Mouse (Mus musculus): ENCODE results near the gene Olfr785. TPM values are rescaled to one million over a fixed set of nuclear protein-coding genes. Genes with fewer than 3 reads are reported as not detected.
"Not testable (repeated sequence)": the region's sequence is repeated elsewhere in the genome, so short reads cannot be mapped to it uniquely, and the experiment has no call there.

Olfr785 gene
- polyA plus RNA-seq (2014; fragmentation: Nextera tagmentation; extraction: Ambion mirVana), result not detected in 2 replicates

GRCm38 (mm10) chr10:129405126-129405525, at the start of gene Olfr785:
Gene Olfr785, plus strand, starts transcription at chr10:129405426.
- 65% methylated on average over 2 of the region's 2 CpGs for WGBS
- Histone ChIP-seq H3K4me3 (ENCODE audit: low read depth, low read length) (no peak within 1 kb of the TSS), H3K4me1 (ENCODE audit: control insufficient read depth, insufficient read depth, low read length) (no peaks in the 10 kb centered on the region), H3K4me2 (replicated peaks; ENCODE audit: low read depth, low read length) (no peak within 1 kb of the TSS), H3K27ac (ENCODE audit: low read length) (no peak within 1 kb of the TSS), H3K27me3 (ENCODE audit: control insufficient read depth, insufficient read depth, low read length) (no peaks in the 10 kb centered on the region), H3K9me3 (ENCODE audit: control insufficient read depth, low read depth, low read length) (no peaks in the 10 kb centered on the region), H3K36me3 (ENCODE audit: control insufficient read depth, insufficient read depth, low read length) (no peaks in the 10 kb centered on the region), H3K9ac (replicated peaks; ENCODE audit: low read depth, low read length) (no peak within 1 kb of the TSS)
- ATAC-seq (ENCODE audit: insufficient number of reproducible peaks, insufficient read depth, low FRiP score, low read depth), result no peak

- H3K27ac ChIP-seq (ENCODE audit: low read length); H3K4me3 ChIP-seq (ENCODE audit: low read depth, low read length); ATAC-seq (ENCODE audit: insufficient number of reproducible peaks, insufficient read depth, low FRiP score, low read depth); H3K4me1 ChIP-seq (ENCODE audit: control insufficient read depth, insufficient read depth, low read length); H3K36me3 ChIP-seq (ENCODE audit: control insufficient read depth, insufficient read depth, low read length); H3K27me3 ChIP-seq (ENCODE audit: control insufficient read depth, insufficient read depth, low read length); H3K9me3 ChIP-seq (ENCODE audit: control insufficient read depth, low read depth, low read length); H3K4me2 ChIP-seq (replicated peaks; ENCODE audit: low read depth, low read length); H3K9ac ChIP-seq (replicated peaks; ENCODE audit: low read depth, low read length): not testable (repeated sequence)
- WGBS, result 90% methylated on average over 4 of the region's 4 CpGs
Measured at GRCm38 (mm10) chr10:129356496-129356895, 48.7 kb upstream of the Olfr785 start.

GRCm38 (mm10) chr10:129357307-129357706, 47.9 kb upstream of the Olfr785 start:
- H3K9me3 ChIP-seq (ENCODE audit: control insufficient read depth, low read depth, low read length), result no peaks in the 10 kb centered on the region
- 70% methylated on average over 5 of the region's 5 CpGs for WGBS
- H3K9ac ChIP-seq (replicated peaks; ENCODE audit: low read depth, low read length), result no peak overlapping the region
- H3K27me3 ChIP-seq (ENCODE audit: control insufficient read depth, insufficient read depth, low read length), result no peaks in the 10 kb centered on the region
- no peaks in the 10 kb centered on the region for H3K4me1 ChIP-seq (ENCODE audit: control insufficient read depth, insufficient read depth, low read length)
- no peak overlapping the region for H3K4me2 ChIP-seq (replicated peaks; ENCODE audit: low read depth, low read length)
- H3K27ac ChIP-seq (ENCODE audit: low read length), result no peak overlapping the region
- H3K4me3 ChIP-seq (ENCODE audit: low read depth, low read length), result no peak overlapping the region
- no peaks in the 10 kb centered on the region for H3K36me3 ChIP-seq (ENCODE audit: control insufficient read depth, insufficient read depth, low read length)
- no peak for ATAC-seq (ENCODE audit: insufficient number of reproducible peaks, insufficient read depth, low FRiP score, low read depth)

GRCm38 (mm10) chr10:129374051-129374450, 31.2 kb upstream of the Olfr785 start:
- not testable (repeated sequence) for ATAC-seq (ENCODE audit: insufficient number of reproducible peaks, insufficient read depth, low FRiP score, low read depth); H3K9me3 ChIP-seq (ENCODE audit: control insufficient read depth, low read depth, low read length); H3K27ac ChIP-seq (ENCODE audit: low read length); H3K27me3 ChIP-seq (ENCODE audit: control insufficient read depth, insufficient read depth, low read length); H3K4me1 ChIP-seq (ENCODE audit: control insufficient read depth, insufficient read depth, low read length); H3K36me3 ChIP-seq (ENCODE audit: control insufficient read depth, insufficient read depth, low read length); H3K9ac ChIP-seq (replicated peaks; ENCODE audit: low read depth, low read length); H3K4me2 ChIP-seq (replicated peaks; ENCODE audit: low read depth, low read length); H3K4me3 ChIP-seq (ENCODE audit: low read depth, low read length)
- 93% methylated on average over 5 of the region's 5 CpGs for WGBS

- no peak within 1 kb of the TSS for H3K4me2 ChIP-seq (replicated peaks; ENCODE audit: low read depth, low read length)
- no peaks in the 10 kb centered on the region for H3K4me1 ChIP-seq (ENCODE audit: control insufficient read depth, insufficient read depth, low read length)
- no peaks in the 10 kb centered on the region for H3K27me3 ChIP-seq (ENCODE audit: control insufficient read depth, insufficient read depth, low read length)
- H3K4me3 ChIP-seq (ENCODE audit: low read depth, low read length), result no peak within 1 kb of the TSS
- ATAC-seq (ENCODE audit: insufficient number of reproducible peaks, insufficient read depth, low FRiP score, low read depth), result no peak
- no peak within 1 kb of the TSS for H3K9ac ChIP-seq (replicated peaks; ENCODE audit: low read depth, low read length)
- H3K36me3 ChIP-seq (ENCODE audit: control insufficient read depth, insufficient read depth, low read length), result no peaks in the 10 kb centered on the region
- H3K9me3 ChIP-seq (ENCODE audit: control insufficient read depth, low read depth, low read length), result no peaks in the 10 kb centered on the region
- no peak within 1 kb of the TSS for H3K27ac ChIP-seq (ENCODE audit: low read length)
Measured at GRCm38 (mm10) chr10:129383783-129384182, 21.4 kb upstream of the Olfr785 start, which contains the start of gene Olfr784. Gene Olfr784, plus strand, starts transcription at chr10:129384083.

GRCm38 (mm10) chr10:129400892-129401291, 4.3 kb upstream of the Olfr785 start:
- Histone ChIP-seq H3K36me3 (ENCODE audit: control insufficient read depth, insufficient read depth, low read length) (no peaks in the 10 kb centered on the region), H3K9me3 (ENCODE audit: control insufficient read depth, low read depth, low read length) (no peaks in the 10 kb centered on the region), H3K9ac (replicated peaks; ENCODE audit: low read depth, low read length) (no peak overlapping the region), H3K4me2 (replicated peaks; ENCODE audit: low read depth, low read length) (no peak overlapping the region), H3K4me3 (ENCODE audit: low read depth, low read length) (no peak overlapping the region), H3K27ac (ENCODE audit: low read length) (no peak overlapping the region), H3K27me3 (ENCODE audit: control insufficient read depth, insufficient read depth, low read length) (no peaks in the 10 kb centered on the region), H3K4me1 (ENCODE audit: control insufficient read depth, insufficient read depth, low read length) (no peaks in the 10 kb centered on the region)
- WGBS, result 53% methylated on average over 5 of the region's 5 CpGs
- no peak for ATAC-seq (ENCODE audit: insufficient number of reproducible peaks, insufficient read depth, low FRiP score, low read depth)

- ATAC-seq (ENCODE audit: insufficient number of reproducible peaks, insufficient read depth, low FRiP score, low read depth), result no peak
- no peak within 1 kb of the TSS for H3K4me2 ChIP-seq (replicated peaks; ENCODE audit: low read depth, low read length)
- H3K36me3 ChIP-seq (ENCODE audit: control insufficient read depth, insufficient read depth, low read length), result no peaks in the 10 kb centered on the region
- H3K9ac ChIP-seq (replicated peaks; ENCODE audit: low read depth, low read length), result no peak within 1 kb of the TSS
- H3K4me3 ChIP-seq (ENCODE audit: low read depth, low read length), result no peak within 1 kb of the TSS
- H3K9me3 ChIP-seq (ENCODE audit: control insufficient read depth, low read depth, low read length), result no peaks in the 10 kb centered on the region
- H3K27me3 ChIP-seq (ENCODE audit: control insufficient read depth, insufficient read depth, low read length), result no peaks in the 10 kb centered on the region
- no peaks in the 10 kb centered on the region for H3K4me1 ChIP-seq (ENCODE audit: control insufficient read depth, insufficient read depth, low read length)
- no peak within 1 kb of the TSS for H3K27ac ChIP-seq (ENCODE audit: low read length)
Measured at GRCm38 (mm10) chr10:129427006-129427405, 21.8 kb downstream of the Olfr785 start, which contains the start of gene Olfr786. Gene Olfr786, plus strand, starts transcription at chr10:129427306.

Other genes starting within 250 kb of the Olfr785 start
- not detected in 2 replicates for gene Olfr771, start 240.7 kb upstream of the Olfr785 start, polyA plus RNA-seq (2014; fragmentation: Nextera tagmentation; extraction: Ambion mirVana)
- not detected in 2 replicates for gene Olfr772, start 227.5 kb upstream of the Olfr785 start, polyA plus RNA-seq (2014; fragmentation: Nextera tagmentation; extraction: Ambion mirVana)
- gene Olfr773, start 218.0 kb upstream of the Olfr785 start, polyA plus RNA-seq (2014; fragmentation: Nextera tagmentation; extraction: Ambion mirVana), result not detected in 2 replicates
- not detected in 2 replicates for gene Olfr774, start 169.2 kb upstream of the Olfr785 start, polyA plus RNA-seq (2014; fragmentation: Nextera tagmentation; extraction: Ambion mirVana)
- gene Olfr775, start 157.0 kb upstream of the Olfr785 start, polyA plus RNA-seq (2014; fragmentation: Nextera tagmentation; extraction: Ambion mirVana), result not detected in 2 replicates
- gene Olfr776, start 146.3 kb upstream of the Olfr785 start, polyA plus RNA-seq (2014; fragmentation: Nextera tagmentation; extraction: Ambion mirVana), result not detected in 2 replicates
- not detected in 2 replicates for gene Olfr777, start 133.9 kb upstream of the Olfr785 start, polyA plus RNA-seq (2014; fragmentation: Nextera tagmentation; extraction: Ambion mirVana)
- not detected in 2 replicates for gene Olfr780, start 87.3 kb upstream of the Olfr785 start, polyA plus RNA-seq (2014; fragmentation: Nextera tagmentation; extraction: Ambion mirVana)
- not detected in 2 replicates for gene Olfr781, start 76.6 kb upstream of the Olfr785 start, polyA plus RNA-seq (2014; fragmentation: Nextera tagmentation; extraction: Ambion mirVana)
- gene Olfr782, start 56.6 kb upstream of the Olfr785 start, polyA plus RNA-seq (2014; fragmentation: Nextera tagmentation; extraction: Ambion mirVana), result not detected in 2 replicates
- gene Olfr784, start 21.3 kb upstream of the Olfr785 start, polyA plus RNA-seq (2014; fragmentation: Nextera tagmentation; extraction: Ambion mirVana), result 0.10 and 0.17 TPM in 2 replicates
- not detected in 2 replicates for gene Olfr786, start 21.9 kb downstream of the Olfr785 start, polyA plus RNA-seq (2014; fragmentation: Nextera tagmentation; extraction: Ambion mirVana)
- gene Olfr787, start 56.4 kb downstream of the Olfr785 start, polyA plus RNA-seq (2014; fragmentation: Nextera tagmentation; extraction: Ambion mirVana), result not detected in 2 replicates
- not detected in 2 replicates for gene Olfr788, start 65.6 kb downstream of the Olfr785 start, polyA plus RNA-seq (2014; fragmentation: Nextera tagmentation; extraction: Ambion mirVana)
- not detected in 2 replicates for gene Olfr789, start 79.3 kb downstream of the Olfr785 start, polyA plus RNA-seq (2014; fragmentation: Nextera tagmentation; extraction: Ambion mirVana)
- not detected in 2 replicates for gene Olfr790, start 93.1 kb downstream of the Olfr785 start, polyA plus RNA-seq (2014; fragmentation: Nextera tagmentation; extraction: Ambion mirVana)
- gene Olfr791, start 116.4 kb downstream of the Olfr785 start, polyA plus RNA-seq (2014; fragmentation: Nextera tagmentation; extraction: Ambion mirVana), result not detected in 2 replicates
- not detected in 2 replicates for gene Olfr792, start 133.7 kb downstream of the Olfr785 start, polyA plus RNA-seq (2014; fragmentation: Nextera tagmentation; extraction: Ambion mirVana)
- not detected in 2 replicates for gene Olfr794, start 162.2 kb downstream of the Olfr785 start, polyA plus RNA-seq (2014; fragmentation: Nextera tagmentation; extraction: Ambion mirVana)
- gene Olfr796, start 207.1 kb downstream of the Olfr785 start, polyA plus RNA-seq (2014; fragmentation: Nextera tagmentation; extraction: Ambion mirVana), result not detected in 2 replicates
- not detected in 2 replicates for gene Olfr798, start 222.5 kb downstream of the Olfr785 start, polyA plus RNA-seq (2014; fragmentation: Nextera tagmentation; extraction: Ambion mirVana)
- gene Olfr799, start 232.1 kb downstream of the Olfr785 start, polyA plus RNA-seq (2014; fragmentation: Nextera tagmentation; extraction: Ambion mirVana), result not detected in 2 replicates

Measured in stomach, embryonic 14.5 days (tissue).